Mouse (Mus musculus) R1 (cell line): Measurements from ENCODE around the gene Umad1.
A peak's percentile ranks its signal among the peaks of the same experiment; 100 is the strongest.

ENCODE experiments used
- DNase-seq: peaks from one replicate; pipeline ENCODE4 v3.0.0-alpha.2; 2018; ENCODE audit warnings: low read depth, low spot score

Umad1 gene

DNA sequence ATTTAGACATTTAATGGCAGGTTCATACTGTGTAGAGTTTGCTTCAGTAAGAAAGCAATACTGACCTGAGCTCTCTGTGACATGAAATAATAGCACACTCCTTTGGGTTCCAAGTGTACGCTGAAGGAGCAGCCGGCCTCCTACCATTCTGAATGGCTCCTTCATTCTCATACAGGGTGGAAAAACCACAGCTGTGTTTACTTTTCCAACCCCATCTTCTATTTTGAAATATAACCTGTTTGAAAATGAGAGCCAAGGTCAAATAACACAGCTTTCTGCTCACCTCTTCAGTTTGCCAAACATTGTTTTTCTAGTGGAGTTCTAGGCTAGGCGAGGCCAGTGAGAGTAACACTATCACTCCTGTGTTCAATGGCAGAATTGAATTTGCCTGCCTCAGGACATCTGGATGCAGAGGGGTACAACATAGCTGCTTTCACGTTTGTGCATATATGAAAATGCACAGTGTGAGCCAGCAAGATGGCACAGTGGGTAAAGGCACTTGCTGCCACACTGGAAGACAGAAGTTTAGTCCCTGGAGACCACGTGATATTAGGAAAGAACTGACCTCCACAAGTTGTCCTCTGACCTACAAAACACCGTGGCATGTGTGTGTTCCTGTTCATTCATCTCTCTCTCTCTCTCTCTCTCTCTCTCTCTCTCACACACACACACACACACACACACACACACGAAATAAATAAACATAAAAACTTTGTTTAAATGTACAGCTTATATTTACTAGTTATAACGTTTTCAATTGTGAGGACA, 157.9 kb downstream of the Umad1 start:
- DNase-seq: no peak

DNA sequence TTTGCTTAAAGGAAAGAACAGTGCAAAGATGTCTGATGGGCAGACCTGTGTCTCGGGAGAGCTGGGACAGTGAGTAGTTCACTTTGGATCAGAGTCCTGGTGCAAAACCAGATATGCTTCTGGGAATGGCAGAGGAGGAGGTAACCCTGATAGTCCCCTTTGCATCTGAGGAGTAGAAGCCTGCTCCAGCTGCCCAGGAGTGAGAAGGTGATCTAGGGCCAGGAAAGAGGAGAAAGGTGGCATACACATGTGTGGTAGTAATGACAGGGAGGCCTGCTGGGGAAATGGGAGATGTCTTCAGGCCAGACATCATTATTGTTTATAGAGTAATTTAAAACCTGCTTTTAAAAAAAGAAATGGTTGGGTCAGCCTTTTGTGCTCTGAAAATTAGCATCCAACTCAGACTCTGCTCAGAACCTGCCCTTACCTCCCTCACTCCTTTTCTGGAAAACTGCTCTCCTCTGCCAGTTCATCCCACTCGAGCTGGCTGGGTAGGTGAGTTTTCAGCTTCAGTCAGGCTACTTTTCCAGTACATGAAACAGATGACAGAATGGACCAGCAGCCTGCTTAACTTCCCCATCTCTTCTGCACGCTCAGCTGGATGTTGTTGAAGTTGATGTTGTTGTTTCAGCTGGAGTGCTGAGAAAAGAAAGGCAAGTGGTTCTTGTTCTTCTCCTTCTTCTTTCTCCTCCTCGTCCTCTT, 160.5 kb downstream of the Umad1 start:
- DNase-seq: no peak

DNA sequence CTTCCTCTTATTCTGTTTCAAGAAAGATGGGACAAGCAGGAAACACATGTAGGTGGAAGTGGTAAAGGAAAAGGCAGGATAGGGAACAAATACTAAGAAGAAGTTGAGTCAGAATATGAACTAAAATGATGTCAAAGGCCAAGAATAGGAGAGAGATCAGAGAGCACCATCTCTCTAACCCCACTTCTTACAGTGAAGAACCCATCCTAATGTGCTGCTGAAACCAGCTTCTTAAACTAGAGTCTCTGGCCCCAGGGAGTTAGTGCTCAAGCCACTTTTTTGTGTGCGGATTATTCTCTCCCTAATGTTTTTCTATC, 161.1 kb downstream of the Umad1 start:
- no peak for DNase-seq

DNA sequence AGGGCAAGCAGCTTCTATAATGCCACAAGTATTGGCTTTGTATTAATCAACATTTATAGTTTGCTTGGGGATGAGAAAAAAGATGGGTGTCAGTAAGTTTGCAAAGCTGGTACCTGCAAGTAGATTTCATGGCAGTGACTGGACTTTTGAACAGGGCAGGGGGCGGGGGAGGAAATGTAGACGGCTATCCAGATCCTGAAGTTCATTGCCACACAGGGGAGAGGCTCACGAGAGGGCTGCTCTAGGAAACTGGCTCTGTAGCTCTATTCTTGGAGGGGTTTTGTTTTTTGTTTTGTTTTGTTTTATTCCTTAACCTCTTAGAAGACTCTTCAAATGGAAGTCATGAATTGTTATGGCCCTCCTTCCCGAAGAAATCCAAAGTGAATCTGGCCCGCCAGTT, 162.3 kb downstream of the Umad1 start:
- no peak for DNase-seq

DNA sequence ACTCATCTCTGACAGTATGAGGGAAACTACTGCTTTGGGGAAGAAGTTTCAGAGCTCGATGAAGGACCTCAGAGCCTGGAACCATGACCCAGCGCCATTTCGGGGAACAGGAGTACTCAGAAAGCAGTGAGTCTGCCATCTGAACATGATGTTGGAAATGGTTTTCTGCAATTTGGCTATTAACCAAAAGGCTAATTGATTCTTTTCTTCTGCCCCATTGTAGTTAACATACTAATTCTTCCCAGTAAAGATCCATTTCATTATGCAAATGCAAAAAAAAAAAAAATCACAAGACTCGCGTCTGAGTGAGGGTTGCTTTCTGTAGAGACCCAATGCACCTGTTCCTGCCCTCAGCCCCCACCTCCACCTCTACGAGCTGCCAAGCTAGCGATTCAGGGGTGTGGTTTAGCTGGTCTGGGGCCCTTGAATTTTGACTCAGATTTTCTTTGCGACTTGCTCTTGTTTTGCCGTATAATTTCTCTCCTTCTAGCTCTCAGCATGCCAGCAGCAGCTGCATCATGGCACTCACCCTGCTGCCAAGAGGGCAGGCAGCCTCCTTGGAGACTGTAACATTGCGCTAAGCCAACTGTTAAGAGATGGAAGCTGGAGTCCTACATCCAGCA, 163.0 kb downstream of the Umad1 start:
- no peak for DNase-seq

DNA sequence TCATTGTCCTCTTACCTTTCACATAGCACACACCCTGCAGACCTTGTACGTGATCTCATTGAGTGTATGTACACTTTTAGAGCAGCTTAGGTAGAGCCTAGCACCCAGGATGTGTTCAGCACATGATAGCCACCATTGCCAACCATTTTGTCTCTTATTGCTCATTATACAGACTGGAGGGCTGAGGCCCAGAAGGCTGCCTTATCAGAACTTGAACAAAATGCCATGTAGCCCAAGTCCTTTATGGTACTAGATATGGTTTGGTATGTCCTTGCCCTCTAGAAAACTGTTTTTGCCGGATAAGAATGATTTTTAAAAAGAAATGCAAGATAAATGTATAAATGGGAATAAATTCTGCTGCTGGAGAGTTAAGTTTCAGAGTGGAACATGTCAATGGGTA, 164.1 kb downstream of the Umad1 start:
- DNase-seq: no peak

DNA sequence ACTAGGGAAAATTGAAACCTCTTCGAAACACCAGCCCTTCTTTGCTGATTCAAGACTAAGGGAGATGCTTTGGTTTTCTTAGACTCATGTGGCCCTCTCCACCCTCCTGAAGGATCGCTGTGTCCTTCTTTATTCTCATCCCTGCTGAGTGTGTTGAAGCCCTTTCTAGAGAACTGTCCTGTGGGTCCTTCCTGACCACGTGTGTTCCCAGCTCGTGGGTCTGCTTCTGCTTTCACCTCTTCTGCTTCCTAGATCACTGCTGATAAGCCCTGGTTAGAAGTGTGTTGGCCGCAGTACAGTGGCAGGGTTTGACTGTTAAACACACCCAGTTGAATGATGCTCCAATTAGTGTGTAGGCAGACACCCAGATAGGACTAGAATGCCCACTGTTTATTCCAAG, 168.6 kb downstream of the Umad1 start:
- no peak for DNase-seq

DNA sequence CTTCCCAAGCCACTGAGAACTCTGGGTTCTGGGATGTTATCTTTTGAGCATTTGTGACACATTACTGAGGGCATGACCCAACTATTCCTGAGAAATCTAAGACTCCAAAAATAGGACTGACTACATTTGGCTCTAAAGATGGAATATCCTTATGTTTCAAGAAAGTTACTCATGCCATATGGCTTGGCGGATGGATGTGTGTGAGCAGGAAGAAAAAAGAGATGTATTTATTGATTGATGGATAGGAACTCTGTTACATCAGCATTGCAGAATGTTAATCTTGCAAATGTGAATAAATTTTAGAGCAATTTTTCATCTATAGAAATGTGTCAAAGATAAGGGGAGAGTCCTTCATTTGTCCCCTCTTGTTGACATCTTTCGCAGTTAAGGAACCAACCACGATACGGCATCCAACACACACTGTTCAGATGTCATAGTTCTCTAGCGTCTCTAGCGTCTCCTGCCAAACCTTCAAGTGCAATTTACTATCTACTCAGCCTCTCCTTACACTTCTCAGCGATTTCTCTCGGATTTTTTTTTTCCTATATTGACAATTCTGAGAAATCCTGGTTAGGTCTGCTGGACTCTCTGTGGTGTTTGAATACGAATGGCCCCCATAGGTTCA, 171.6 kb downstream of the Umad1 start:
- DNase-seq: no peak

DNA sequence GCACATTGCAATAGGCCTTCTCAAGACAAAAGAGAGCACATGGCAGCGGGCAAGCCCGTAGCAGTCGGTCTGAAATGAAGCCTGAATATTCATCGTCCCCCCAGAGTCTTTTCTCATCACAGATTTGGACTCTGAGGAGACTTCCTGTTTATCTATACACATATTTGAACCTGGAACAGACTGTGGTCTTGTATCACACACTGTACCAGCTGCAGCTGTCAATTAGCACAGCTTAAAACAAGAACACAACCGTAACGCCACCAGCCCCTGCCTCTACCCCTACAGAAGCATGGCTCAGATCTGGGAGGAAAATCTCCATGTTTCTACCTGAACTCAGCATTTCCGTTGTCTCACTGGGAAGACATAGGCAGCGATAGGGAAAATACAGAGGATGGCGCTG, 174.1 kb downstream of the Umad1 start:
- peak; percentile 18 for DNase-seq

DNA sequence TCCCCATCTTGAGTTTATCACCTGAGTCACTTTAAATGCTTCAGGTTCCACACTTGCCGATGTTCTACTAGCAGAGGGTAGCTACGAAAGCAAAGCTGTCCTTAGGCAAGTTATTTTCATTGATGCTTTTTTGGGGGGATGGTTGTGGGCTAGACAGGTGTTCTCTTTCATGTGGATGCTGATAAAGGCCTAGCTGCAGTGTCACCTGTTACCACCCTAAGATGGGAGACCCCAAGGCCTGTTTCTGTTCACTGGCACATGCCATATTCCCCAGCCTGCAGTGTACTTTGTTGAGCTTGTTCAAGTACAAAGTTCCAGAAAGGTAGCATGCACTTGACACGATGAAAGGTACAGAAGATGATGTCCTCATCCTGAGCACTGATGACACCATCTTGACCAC, 178.8 kb downstream of the Umad1 start:
- DNase-seq: no peak

DNA sequence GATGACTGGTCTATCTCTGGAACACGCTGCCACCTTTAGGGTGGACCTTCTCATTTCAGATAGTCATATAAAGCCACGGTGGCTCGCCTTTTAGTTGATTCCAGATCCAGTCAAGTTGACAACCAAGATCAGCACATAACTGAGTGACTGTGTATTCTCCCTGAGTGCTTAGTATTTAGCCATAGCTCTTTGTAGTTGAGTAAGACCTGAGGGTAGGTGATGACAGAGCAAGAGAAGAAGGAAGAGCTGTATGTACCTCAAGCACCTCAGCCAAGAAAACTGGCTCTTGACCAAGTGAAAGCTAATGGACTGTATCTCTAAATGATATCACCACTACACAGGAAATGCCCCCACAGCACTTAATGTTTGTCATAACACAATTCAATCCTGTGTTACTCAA, 182.7 kb downstream of the Umad1 start:
- DNase-seq: no peak

DNA sequence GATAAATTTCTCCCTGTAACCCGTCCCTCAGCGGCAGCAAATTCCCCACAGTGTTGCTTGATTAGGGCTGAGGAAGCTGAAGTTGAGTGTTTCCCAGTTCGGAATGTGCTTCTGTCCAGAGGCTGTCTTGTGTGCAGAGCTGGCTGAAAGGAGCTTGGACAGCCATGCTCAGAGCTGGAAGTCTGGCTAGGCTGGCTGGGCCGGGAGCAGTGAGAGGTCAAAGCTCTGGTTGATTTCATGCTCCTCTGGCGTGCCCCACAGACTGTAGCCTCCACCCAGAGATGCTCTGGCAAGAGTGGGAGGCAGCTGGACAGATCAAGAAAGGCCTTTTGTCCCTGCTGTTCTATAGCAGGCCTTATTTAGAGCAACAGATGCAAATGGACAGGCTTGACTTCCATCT, 187.7 kb downstream of the Umad1 start:
- DNase-seq: no peak

DNA sequence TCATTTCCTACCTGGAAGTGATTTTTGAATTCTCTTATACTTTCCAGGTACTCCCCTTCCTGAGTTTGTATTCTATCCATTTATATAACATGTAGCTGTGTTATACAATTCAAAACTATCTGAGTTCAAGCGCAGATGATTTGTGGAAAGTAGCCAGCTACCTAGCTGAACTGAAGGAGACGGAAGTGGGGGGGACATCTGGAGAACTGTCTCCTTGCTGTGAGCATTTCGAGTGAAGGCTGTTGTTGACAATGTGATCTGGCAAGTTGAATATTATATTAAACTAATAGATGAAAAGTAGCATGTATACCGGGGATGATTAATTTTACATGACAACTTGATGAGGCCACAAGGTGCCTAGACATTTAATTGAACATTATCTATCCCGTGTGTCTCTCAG, 196.5 kb downstream of the Umad1 start:
- DNase-seq: no peak

DNA sequence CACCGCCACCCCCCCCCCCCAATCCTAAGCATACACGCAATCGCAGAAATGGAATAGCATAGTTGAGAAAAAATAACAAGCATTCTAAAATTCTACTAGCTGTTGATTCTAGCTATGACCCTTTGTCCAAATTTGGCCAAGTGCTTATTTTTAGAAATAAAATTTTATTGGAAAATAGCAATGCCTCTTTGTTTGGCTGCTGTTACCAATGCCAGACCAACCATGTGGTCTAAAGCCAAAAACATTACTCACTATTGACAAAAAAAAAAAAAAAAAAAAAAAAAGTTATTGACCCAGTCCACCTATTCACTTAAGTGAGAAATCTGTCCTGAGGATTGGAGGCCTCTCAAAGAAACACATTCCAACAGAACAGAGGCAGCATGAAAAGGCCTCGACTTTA, 199.5 kb downstream of the Umad1 start:
- no peak for DNase-seq

DNA sequence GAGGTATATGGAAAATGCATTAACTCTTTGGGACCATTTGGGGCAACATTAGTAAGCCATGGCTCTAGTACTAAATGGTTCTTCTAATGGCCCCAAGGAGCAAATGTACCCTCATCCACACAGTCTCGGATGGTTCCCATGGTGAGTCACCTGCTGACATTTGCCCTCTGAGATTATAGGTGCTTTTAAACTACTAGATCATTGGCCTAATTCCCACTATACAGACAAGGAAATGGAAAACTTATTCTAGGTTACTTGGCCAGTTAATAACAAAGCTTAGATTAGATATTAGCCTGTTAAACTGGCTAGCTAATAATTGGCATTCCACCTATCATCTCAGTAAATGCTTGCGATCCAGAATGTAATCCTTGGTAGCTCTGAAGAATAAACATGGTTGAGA, 203.4 kb downstream of the Umad1 start:
- no peak for DNase-seq

DNA sequence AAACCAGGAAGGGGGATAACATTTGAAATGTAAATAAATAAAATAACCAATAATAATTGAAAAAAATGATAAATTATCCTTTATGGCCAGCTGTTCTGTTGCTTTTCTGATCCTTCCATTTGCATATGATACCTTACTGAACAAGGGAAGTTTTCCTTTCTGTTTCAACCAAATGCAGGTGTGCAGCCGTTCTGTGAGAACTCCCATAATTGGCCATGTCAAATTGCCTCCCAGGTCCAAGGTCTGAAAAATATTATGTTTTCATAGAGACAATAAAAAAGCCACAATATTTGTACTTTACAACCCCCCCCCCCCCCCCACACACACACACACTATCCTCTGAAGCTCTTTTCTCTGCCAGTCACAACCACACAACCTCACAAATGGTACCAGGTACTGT, 206.3 kb downstream of the Umad1 start:
- no peak for DNase-seq

DNA sequence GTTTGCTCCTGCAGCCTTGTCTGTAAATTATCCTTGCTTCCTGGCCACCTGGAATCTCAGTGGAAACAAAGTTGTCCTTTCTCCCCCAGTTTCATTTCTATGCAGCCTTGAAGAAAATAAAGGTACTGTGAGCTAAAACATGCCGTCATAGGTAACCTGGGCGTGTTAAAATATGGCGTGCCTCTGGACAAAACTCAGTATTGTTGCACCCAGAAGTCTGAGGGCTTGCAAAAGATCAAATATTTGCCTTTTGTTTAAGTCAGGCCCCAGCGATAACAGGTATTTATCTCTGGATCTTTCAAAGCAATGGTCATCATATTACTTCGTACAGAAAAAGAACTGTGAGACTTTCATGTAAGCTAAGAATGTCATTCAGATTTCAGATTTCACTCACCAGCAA, 206.9 kb downstream of the Umad1 start:
- no peak for DNase-seq

DNA sequence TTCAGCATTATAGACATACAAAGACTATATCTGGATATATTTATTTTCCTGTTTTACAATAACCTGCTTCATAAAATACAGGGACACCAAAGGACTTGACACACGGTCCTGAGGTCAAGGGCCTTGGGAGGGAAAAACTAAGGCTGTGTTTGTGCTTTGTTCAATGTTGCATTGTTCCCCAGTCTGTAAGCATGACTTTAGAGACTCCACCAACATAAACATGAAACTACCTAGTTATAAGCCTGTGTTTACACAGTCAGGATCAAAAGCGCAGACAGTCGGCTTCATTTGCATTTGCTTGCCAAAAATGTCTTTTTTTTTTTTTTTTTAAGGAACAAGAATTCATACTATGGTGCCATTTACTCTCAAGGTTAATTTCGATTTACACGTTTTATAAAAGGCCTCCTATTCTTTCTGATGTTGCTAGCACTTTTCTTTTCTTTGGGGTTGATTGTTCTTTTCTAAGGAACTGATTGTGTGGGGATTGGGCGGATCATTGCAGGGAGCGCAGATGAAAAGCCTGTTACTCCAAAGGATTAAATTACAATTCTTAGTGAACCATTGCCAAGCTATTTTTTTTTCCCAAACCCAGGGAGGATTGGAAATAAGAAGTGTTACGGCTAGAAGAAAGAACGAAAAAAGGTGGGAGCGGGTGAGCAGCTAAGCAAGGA, 208.7 kb downstream of the Umad1 start:
- DNase-seq: peak; percentile 17

DNA sequence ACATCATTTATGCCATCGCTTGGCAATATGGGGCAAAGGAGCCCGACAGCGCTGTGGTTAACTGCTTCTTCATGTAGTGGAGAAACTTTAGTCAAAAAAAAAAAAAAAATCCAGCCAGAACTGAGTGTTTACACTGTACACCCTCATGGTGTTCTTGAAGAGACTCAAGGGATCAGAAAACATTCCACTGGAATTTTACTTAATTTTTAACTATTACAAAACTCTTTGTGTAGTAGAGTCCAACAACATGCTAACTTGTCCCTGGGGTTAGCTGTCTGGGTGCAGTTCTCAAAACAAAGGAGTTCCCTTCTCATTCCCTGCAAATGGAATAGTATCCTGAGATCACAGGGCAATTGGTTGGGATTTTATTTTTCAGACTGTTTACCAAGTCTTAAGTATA, 210.8 kb downstream of the Umad1 start:
- DNase-seq: no peak

DNA sequence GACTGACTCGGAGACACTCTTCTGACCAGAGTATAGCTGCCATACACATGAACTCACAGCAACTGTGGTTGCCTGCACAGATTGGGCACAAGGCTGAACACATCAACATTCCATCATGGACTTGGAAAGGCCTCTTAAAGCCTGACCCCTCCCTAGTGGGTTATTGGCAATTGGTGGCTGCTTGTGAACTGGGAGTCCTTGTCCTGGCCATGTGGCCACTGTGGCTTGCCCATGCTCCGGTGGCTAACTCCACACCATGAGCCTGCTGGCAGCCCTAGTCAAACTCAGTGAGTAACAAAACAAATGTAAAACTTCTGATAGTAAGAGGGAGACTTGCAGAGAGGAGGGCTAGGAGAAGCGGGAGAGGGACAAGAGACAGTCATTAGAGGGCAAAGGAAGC, 213.0 kb downstream of the Umad1 start:
- DNase-seq: no peak

DNA sequence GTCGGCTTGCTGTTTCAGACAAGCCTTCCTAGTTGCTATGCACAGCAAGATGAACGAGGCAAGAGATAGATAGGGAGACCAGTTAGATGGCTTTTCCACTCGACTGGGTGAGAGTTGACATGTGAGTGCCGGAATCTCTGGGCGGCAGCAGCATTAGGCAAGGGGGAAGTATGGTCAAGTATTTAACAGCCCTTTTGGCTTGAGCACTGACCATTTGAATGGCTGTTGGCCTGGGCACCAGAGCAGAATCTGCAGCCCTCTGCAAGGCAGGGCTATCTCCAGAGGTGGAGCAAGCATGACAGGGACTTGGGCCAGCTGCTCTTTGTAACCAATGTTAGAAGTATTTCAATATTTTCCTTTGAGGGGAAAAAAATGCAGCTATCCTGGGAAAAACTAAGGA, 213.8 kb downstream of the Umad1 start:
- no peak for DNase-seq

DNA sequence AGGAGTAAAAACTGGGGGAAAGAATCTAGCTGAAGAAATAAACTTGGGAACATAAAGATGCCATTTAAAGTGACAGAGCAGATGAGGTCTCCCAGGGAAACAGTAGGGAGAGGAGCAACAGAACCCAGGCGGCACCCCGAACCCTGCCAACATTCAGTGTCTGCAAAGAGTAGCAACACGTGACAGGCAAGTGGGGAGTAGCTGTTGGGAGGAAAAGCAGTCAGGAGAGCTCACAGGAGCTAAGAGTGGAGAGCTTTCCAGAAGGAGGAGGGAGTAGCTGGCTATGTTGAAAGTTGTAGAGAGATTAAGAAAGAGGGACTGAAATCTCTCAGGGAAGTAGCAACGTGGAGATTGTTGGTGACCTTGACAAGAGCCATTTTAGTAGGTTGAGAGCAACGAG, 214.4 kb downstream of the Umad1 start:
- DNase-seq: no peak
